Mouse (Mus musculus) E14TG2a.4 (cell line): Measurements from ENCODE around the gene Ptpa.

Source experiments
- CTCF ChIP-seq: conservative IDR thresholded peaks from 2 replicates; pipeline ENCODE4 v1.5.1; 2014; ENCODE audit warnings: low read length
- NANOG ChIP-seq: IDR thresholded peaks from 2 replicates; pipeline ENCODE4 v1.6.1; 2014; ENCODE audit warnings: borderline replicate concordance, low read length, mixed read lengths

DNA sequence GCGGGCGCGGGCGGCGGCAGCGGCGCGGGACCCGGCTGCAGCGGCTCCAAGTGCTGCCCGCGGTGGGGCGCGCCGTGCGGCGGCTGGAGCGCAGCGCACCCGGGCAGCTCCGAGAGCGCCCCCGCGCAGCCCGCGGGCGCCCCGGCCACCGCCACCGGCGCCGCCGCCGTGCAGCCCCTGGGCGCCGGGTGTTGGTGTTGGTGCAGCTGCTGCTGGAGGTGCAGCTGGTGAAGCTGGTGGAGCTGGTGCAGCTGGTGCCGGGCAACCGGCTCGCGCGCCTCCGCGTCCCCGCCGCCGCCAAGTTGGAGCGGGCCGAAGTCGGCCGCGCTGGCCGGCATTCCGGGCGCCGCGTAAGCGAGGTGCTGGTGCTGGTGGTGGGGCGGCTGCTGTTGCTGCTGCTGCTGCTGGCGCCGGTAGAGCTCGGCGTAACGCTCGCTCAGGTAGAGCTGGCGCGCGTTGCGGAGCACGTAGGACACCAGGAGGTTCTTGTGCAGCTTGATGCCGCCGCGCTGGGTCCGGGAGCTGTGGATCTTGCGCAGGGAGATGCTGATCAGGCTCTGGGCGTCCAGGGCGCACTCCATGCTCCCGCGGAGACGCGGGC is 57.7 kb downstream of the Ptpa start:
- TF ChIP-seq CTCF (no peak), NANOG (no peak)
